Mouse (Mus musculus): ENCODE measurements around the gene Srrm2. TPM values are rescaled to one million over a fixed set of nuclear protein-coding genes. Genes with fewer than 3 reads are reported as not detected.

Srrm2 gene
- polyA plus RNA-seq, 1 experiment, result 439 TPM

- 23% methylated on average over 18 of the region's 19 CpGs for WGBS
- H3K36me3 ChIP-seq (ENCODE audit: control insufficient read depth, insufficient read depth, low read length), result peaks cover 4% of the 10 kb centered on the region
- no peaks in the 10 kb centered on the region for H3K27me3 ChIP-seq (ENCODE audit: control insufficient read depth, insufficient read depth, low read length)
- H3K27ac ChIP-seq (ENCODE audit: insufficient read depth, low read depth, low read length), result peak overlapping the region; percentile 89
- TF ChIP-seq POLR2A (IDR thresholded peaks at IDR 0.05; ENCODE audit: low read depth, low read length) (no peak), CTCF (IDR thresholded peaks at IDR 0.05; ENCODE audit: extremely low read depth, insufficient read length, insufficient replicate concordance, low read depth, low read length) (peak; percentile 23; the same call in 1 of the 2 replicates)
- H3K4me1 ChIP-seq (ENCODE audit: control insufficient read depth, insufficient read depth, insufficient read length, low read length), result peaks cover 13% of the 10 kb centered on the region; the same call in 1 of the 2 replicates
- no peak overlapping the region for H3K4me3 ChIP-seq (ENCODE audit: low read depth, low read length)
Observed at GRCm38 (mm10) chr17:23850853-23851749, 60.8 kb downstream of the Srrm2 start.

GRCm38 (mm10) chr17:23853292-23853691 lies 63.0 kb downstream of the Srrm2 start:
- H3K36me3 ChIP-seq (ENCODE audit: control insufficient read depth, insufficient read depth, low read length), result peaks cover 20% of the 10 kb centered on the region
- peak overlapping the region; percentile 93 for H3K27ac ChIP-seq (ENCODE audit: insufficient read depth, low read depth, low read length)
- no peak for TF ChIP-seq POLR2A (IDR thresholded peaks at IDR 0.05; ENCODE audit: low read depth, low read length)
- TF ChIP-seq CTCF (IDR thresholded peaks at IDR 0.05; ENCODE audit: extremely low read depth, insufficient read length, insufficient replicate concordance, low read depth, low read length), result peak; percentile 91
- no peaks in the 10 kb centered on the region for H3K27me3 ChIP-seq (ENCODE audit: control insufficient read depth, insufficient read depth, low read length)
- WGBS, result 23% methylated on average over 5 of the region's 5 CpGs
- peaks cover 13% of the 10 kb centered on the region for H3K4me1 ChIP-seq (ENCODE audit: control insufficient read depth, insufficient read depth, insufficient read length, low read length)
- H3K4me3 ChIP-seq (ENCODE audit: low read depth, low read length), result peak overlapping the region; percentile 68

- H3K4me1 ChIP-seq (ENCODE audit: control insufficient read depth, insufficient read depth, insufficient read length, low read length), result peaks cover 13% of the 10 kb centered on the region
- 69% methylated on average over 10 of the region's 10 CpGs for WGBS
- peak overlapping the region; percentile 93 for H3K27ac ChIP-seq (ENCODE audit: insufficient read depth, low read depth, low read length)
- H3K4me3 ChIP-seq (ENCODE audit: low read depth, low read length), result peak overlapping the region; percentile 68
- TF ChIP-seq POLR2A (IDR thresholded peaks at IDR 0.05; ENCODE audit: low read depth, low read length), result no peak
- TF ChIP-seq CTCF (IDR thresholded peaks at IDR 0.05; ENCODE audit: extremely low read depth, insufficient read length, insufficient replicate concordance, low read depth, low read length), result no peak
- peaks cover 26% of the 10 kb centered on the region for H3K36me3 ChIP-seq (ENCODE audit: control insufficient read depth, insufficient read depth, low read length)
- no peaks in the 10 kb centered on the region for H3K27me3 ChIP-seq (ENCODE audit: control insufficient read depth, insufficient read depth, low read length)
Observed at GRCm38 (mm10) chr17:23854229-23854765, 64.0 kb downstream of the Srrm2 start.

GRCm38 (mm10) chr17:23857193-23857592 lies 66.9 kb downstream of the Srrm2 start:
- no peaks in the 10 kb centered on the region for H3K27me3 ChIP-seq (ENCODE audit: control insufficient read depth, insufficient read depth, low read length)
- no peak overlapping the region for H3K4me3 ChIP-seq (ENCODE audit: low read depth, low read length)
- 95% methylated on average over 6 of the region's 6 CpGs for WGBS
- TF ChIP-seq CTCF (IDR thresholded peaks at IDR 0.05; ENCODE audit: extremely low read depth, insufficient read length, insufficient replicate concordance, low read depth, low read length) (no peak), POLR2A (IDR thresholded peaks at IDR 0.05; ENCODE audit: low read depth, low read length) (no peak)
- H3K36me3 ChIP-seq (ENCODE audit: control insufficient read depth, insufficient read depth, low read length), result peaks cover 31% of the 10 kb centered on the region
- H3K4me1 ChIP-seq (ENCODE audit: control insufficient read depth, insufficient read depth, insufficient read length, low read length), result peaks cover 8% of the 10 kb centered on the region
- no peak overlapping the region for H3K27ac ChIP-seq (ENCODE audit: insufficient read depth, low read depth, low read length)

- Histone ChIP-seq H3K27me3 (ENCODE audit: control insufficient read depth, insufficient read depth, low read length) (no peaks in the 10 kb centered on the region), H3K27ac (ENCODE audit: insufficient read depth, low read depth, low read length) (no peak overlapping the region; the same call in 1 of the 2 replicates), H3K4me1 (ENCODE audit: control insufficient read depth, insufficient read depth, insufficient read length, low read length) (peaks cover 8% of the 10 kb centered on the region), H3K4me3 (ENCODE audit: low read depth, low read length) (no peak overlapping the region), H3K36me3 (ENCODE audit: control insufficient read depth, insufficient read depth, low read length) (peaks cover 31% of the 10 kb centered on the region)
- TF ChIP-seq CTCF (IDR thresholded peaks at IDR 0.05; ENCODE audit: extremely low read depth, insufficient read length, insufficient replicate concordance, low read depth, low read length) (no peak), POLR2A (IDR thresholded peaks at IDR 0.05; ENCODE audit: low read depth, low read length) (no peak)
- WGBS, result 61% methylated on average over 2 of the region's 2 CpGs
Observed at GRCm38 (mm10) chr17:23857913-23858312, 67.6 kb downstream of the Srrm2 start.

GRCm38 (mm10) chr17:23862926-23863325 lies 72.6 kb downstream of the Srrm2 start:
- WGBS, result 91% methylated on average over 4 of the region's 4 CpGs
- no peaks in the 10 kb centered on the region for H3K4me1 ChIP-seq (ENCODE audit: control insufficient read depth, insufficient read depth, insufficient read length, low read length)
- peaks cover 10% of the 10 kb centered on the region for H3K36me3 ChIP-seq (ENCODE audit: control insufficient read depth, insufficient read depth, low read length)
- no peak overlapping the region for H3K27ac ChIP-seq (ENCODE audit: insufficient read depth, low read depth, low read length)
- no peak for TF ChIP-seq POLR2A (IDR thresholded peaks at IDR 0.05; ENCODE audit: low read depth, low read length)
- no peak for TF ChIP-seq CTCF (IDR thresholded peaks at IDR 0.05; ENCODE audit: extremely low read depth, insufficient read length, insufficient replicate concordance, low read depth, low read length)
- no peak overlapping the region for H3K4me3 ChIP-seq (ENCODE audit: low read depth, low read length)
- H3K27me3 ChIP-seq (ENCODE audit: control insufficient read depth, insufficient read depth, low read length), result no peaks in the 10 kb centered on the region

- no peaks in the 10 kb centered on the region for H3K36me3 ChIP-seq (ENCODE audit: control insufficient read depth, insufficient read depth, low read length)
- TF ChIP-seq POLR2A (IDR thresholded peaks at IDR 0.05; ENCODE audit: low read depth, low read length) (no peak), CTCF (IDR thresholded peaks at IDR 0.05; ENCODE audit: extremely low read depth, insufficient read length, insufficient replicate concordance, low read depth, low read length) (no peak)
- no peak within 1 kb of the TSS for H3K27ac ChIP-seq (ENCODE audit: insufficient read depth, low read depth, low read length)
- H3K4me3 ChIP-seq (ENCODE audit: low read depth, low read length), result no peak within 1 kb of the TSS
- peaks cover 2% of the 10 kb centered on the region; the same call in 1 of the 2 replicates for H3K4me1 ChIP-seq (ENCODE audit: control insufficient read depth, insufficient read depth, insufficient read length, low read length)
- no peaks in the 10 kb centered on the region for H3K27me3 ChIP-seq (ENCODE audit: control insufficient read depth, insufficient read depth, low read length)
- WGBS, result 89% methylated on average over 15 of the region's 15 CpGs
Observed at GRCm38 (mm10) chr17:23867756-23868155, 77.4 kb downstream of the Srrm2 start, which contains the start of gene Prss21. Gene Prss21 (plus strand): TSS chr17:23868056.
